In genomic region chr13:63294359-63295193, GRCm38 (mm10) we compare ENCODE assay signal across 8 mouse cellular contexts.
A peak's percentile ranks its signal among the peaks of the same experiment; 100 is the strongest.
DNase-seq lines count a peak whose midpoint lies in the region; ATAC-seq and TF ChIP-seq lines count a peak whose summit lies in the region.

No protein-coding gene starts in this region.

- WGBS in hindbrain, embryonic 12.5 days: 18% methylated on average over 15 of the region's 15 CpGs
- WGBS in limb, embryonic 15.5 days: 41% methylated on average over 15 of the region's 15 CpGs

- peaks cover 20% of the 10 kb centered on the region for H3K4me1 ChIP-seq in hindbrain, embryonic 12.5 days
- peaks cover 57% of the 10 kb centered on the region for H3K4me1 ChIP-seq in limb, embryonic 15.5 days

- ATAC-seq in hindbrain, embryonic 12.5 days (ENCODE audit: low FRiP score): peak; percentile 39; the same call in 1 of the 2 replicates
- ATAC-seq in limb, embryonic 15.5 days (ENCODE audit: insufficient number of reproducible peaks, low FRiP score, low TSS enrichment, low read depth): no peak
- no peak for ATAC-seq in granulocyte monocyte progenitor cell, adult 5-6 weeks (replicated peaks; ENCODE audit: poor library complexity, severe bottlenecking)

- H3K9ac ChIP-seq in hindbrain, embryonic 12.5 days: no peak overlapping the region
- no peak overlapping the region for H3K9ac ChIP-seq in limb, embryonic 15.5 days

- no peaks in the 10 kb centered on the region for H3K9me3 ChIP-seq in hindbrain, embryonic 12.5 days (replicated peaks)
- no peaks in the 10 kb centered on the region for H3K9me3 ChIP-seq in limb, embryonic 15.5 days

- intact Hi-C loops in gastrocnemius, adult 2 months (cut with DNase I): no loop called here
- intact Hi-C loops in gastrocnemius, postnatal 36 days (cut with DNase I): no loop called here

- H3K36me3 ChIP-seq in hindbrain, embryonic 12.5 days: peaks cover 19% of the 10 kb centered on the region
- H3K36me3 ChIP-seq in limb, embryonic 15.5 days: peaks cover 86% of the 10 kb centered on the region

- H3K4me2 ChIP-seq in hindbrain, embryonic 12.5 days (replicated peaks): no peak overlapping the region; the same call in 1 of the 2 replicates
- H3K4me2 ChIP-seq in limb, embryonic 15.5 days: no peak overlapping the region

- H3K27ac ChIP-seq in gastrocnemius, adult 2 months: peak overlapping the region; percentile 86
- H3K27ac ChIP-seq in hindbrain, embryonic 12.5 days: no peak overlapping the region
- H3K27ac ChIP-seq in limb, embryonic 15.5 days: peak overlapping the region; percentile 68

- peak; percentile 58 for DNase-seq in gastrocnemius, adult 2 months
- no peak for DNase-seq in gastrocnemius, postnatal 36 days
- DNase-seq in embryo, embryonic 11 days: peak; percentile 73
- peak; percentile 47 for DNase-seq in neural tube, embryonic 10.5 days (ENCODE audit: extremely low spot score, low spot score)
- no peak for DNase-seq in left cerebral cortex, adult 18-20 months (ENCODE audit: low spot score in 2 of 2)

- H3K27me3 ChIP-seq in hindbrain, embryonic 12.5 days: peaks cover 12% of the 10 kb centered on the region
- no peaks in the 10 kb centered on the region for H3K27me3 ChIP-seq in limb, embryonic 15.5 days

- TF ChIP-seq CTCF in gastrocnemius, adult 2 months (IDR thresholded peaks at IDR 0.05): no peak

- H3K4me3 ChIP-seq in gastrocnemius, adult 2 months: peak overlapping the region; percentile 31
- no peak overlapping the region for H3K4me3 ChIP-seq in hindbrain, embryonic 12.5 days
- no peak overlapping the region for H3K4me3 ChIP-seq in limb, embryonic 15.5 days

Comparison
In these comparisons a context has a peak if more than half of its experiments do, and no peak if none do; other contexts are left out.
1. DNase-seq: peak in gastrocnemius, adult 2 months (single experiment), embryo, embryonic 11 days (single experiment) and neural tube, embryonic 10.5 days (single experiment); none in gastrocnemius, postnatal 36 days (0 of 2) and left cerebral cortex, adult 18-20 months (0 of 2).